Mouse (Mus musculus) left cerebral cortex, adult 2 months (tissue): ENCODE results near the gene Emd. TPM values are rescaled to one million over a fixed set of nuclear protein-coding genes. Genes with fewer than 3 reads are reported as not detected.
"Not testable (repeated sequence)": the region's sequence is repeated elsewhere in the genome, so short reads cannot be mapped to it uniquely, and the experiment has no call there.

Experiments used
- DNase-seq, 2 experiments: peaks; one replicate each; pipeline ENCODE4 v3.0.0; 2021 to 2022; ENCODE audit warnings: low spot score in 2 of 2, mixed read lengths in 1 of 2; ENCODE audit errors: extremely low spot score in 1 of 2
- H3K27ac ChIP-seq: fragments of 200-600 bp; 2 replicates; pipeline ENCODE4 v1.8.1; 2022
- H3K4me3 ChIP-seq: fragments of 200-600 bp; 2 replicates; pipeline ENCODE4 v1.8.1; 2022
- CTCF ChIP-seq: fragments of 200-600 bp; IDR thresholded peaks from 2 replicates; pipeline ENCODE4 v1.8.1; 2022; ENCODE audit warnings: antibody characterized with exemption, mild to moderate bottlenecking, moderate library complexity
- intact Hi-C: fragments of 180-260 bp; cut with DNase I; formaldehyde crosslinking; loops from one replicate; pipeline ENCODE4 v1.15.1; 2025
- long read RNA-seq, 2 experiments: library from polyadenylated mRNA; stranded (forward); transcript quantifications; one replicate each; pipeline ENCODE4 v2.0.0; 2021; ENCODE audit warnings: borderline mapping rate in 2 of 2
- total RNA-seq, 2 experiments: library from RNA; stranded (reverse); gene quantifications; 2 replicates each; pipeline ENCODE4 v1.2.3; 2021

Emd gene
- 10 to 100 TPM; 36.0 to 37.7 TPM for total RNA-seq
- long read RNA-seq, experiment 1, partial matches to known transcripts, result 0 of 2 reads
- long read RNA-seq, experiment 1, other reads (novel, unspliced or antisense), result 2 of 2 reads
- long read RNA-seq, experiment 2, partial matches to known transcripts, result 0 of 3 reads
- long read RNA-seq, experiment 2, other reads (novel, unspliced or antisense), result 2 of 3 reads

DNA sequence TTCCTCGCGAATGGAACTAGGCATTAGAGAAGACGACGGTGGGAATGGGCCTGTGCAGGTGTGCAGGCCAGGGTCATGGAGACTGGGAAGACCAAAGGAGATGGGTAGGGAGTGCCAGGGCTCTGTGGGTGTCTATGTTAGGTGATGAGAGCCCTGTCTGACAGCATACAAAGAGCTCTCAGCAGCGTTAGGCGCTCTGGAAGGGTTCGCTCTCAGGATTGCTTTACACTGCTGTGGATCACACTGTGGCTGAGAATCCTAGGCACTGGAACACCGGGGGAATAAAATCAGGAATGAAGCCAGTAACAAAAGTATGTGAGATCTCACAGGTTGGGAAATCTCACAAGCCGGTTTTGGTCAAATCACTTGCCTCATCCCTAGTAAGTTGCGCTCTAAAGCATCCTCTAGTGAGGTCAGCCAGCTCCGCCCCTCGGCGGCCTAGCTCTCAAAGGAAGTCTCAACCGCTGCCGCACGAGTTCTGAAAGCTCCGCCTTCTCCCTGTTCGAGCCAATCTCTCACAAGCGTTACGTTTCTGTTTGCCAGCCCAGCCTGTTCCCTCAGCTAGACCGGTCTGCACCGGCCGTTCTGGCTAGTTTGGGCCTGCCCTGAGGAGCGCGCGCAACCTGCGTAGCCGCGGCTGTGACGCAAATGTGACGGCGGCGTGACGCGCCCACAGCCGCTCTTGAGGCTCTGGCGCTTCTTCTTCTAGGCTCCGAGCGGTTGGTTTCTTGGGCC, at the start of gene Emd:
Gene Emd, plus strand, starts transcription at position 535 of the 735 bp plus-strand sequence.
- H3K27ac ChIP-seq, result peak within 1 kb of the TSS; percentile 78
- peak; percentile 77 to 83 for DNase-seq
- intact Hi-C loops, result no loop called here
- peak within 1 kb of the TSS; percentile 66 for H3K4me3 ChIP-seq
- no peak for TF ChIP-seq CTCF

DNA sequence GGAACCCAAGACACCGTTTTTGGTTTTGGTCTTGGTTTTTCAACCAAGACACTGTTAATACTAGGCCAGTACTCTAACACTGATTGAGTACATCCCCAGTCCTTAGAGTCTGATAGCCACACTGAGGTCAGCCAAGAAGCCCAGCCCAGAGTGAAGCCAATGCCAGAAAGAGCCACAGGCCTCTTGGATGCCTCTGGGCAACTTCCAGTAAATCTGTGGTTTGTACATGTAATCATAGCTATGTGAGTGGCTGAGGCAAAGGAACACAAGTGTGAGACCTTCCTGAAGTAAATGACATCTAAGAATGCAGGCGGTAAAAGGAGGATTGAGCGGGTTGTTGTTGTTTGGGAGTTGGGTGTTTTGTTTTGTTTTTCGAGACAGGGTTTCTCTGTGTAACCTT, 36.0 kb upstream of the Emd start:
- TF ChIP-seq CTCF, result no peak
- intact Hi-C loops, result loop anchor here (10.0 kb wide), 1 partner anchor 104 kb away; no protein-coding TSS in a partner anchor
- no peak for DNase-seq
- Histone ChIP-seq H3K27ac (no peak overlapping the region), H3K4me3 (no peak overlapping the region)

DNA sequence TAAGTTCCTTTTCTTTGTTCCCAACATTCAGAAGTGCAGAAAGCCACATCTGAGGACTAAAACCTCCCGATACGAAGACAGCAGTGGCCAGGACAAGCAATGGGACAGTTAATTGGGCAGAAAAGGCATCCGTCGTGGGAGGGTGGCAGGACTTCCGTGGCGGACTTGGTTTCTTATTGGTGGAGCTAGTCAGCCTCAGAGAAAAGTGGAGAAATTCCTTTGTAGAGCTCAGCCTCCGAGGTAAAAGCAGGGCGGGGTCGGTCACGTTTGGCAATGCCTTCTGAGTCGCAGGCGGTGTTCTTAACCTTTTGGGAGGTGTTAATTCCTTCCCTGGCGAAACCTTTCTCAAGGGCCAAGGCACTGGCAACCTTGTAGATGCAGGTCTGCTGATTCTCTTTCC, 35.0 kb upstream of the Emd start:
- no peak for DNase-seq
- TF ChIP-seq CTCF, result no peak
- no peak overlapping the region for H3K27ac ChIP-seq
- no peak overlapping the region for H3K4me3 ChIP-seq
- intact Hi-C loops, result loop anchor here (10.0 kb wide), 1 partner anchor 105 kb away; no protein-coding TSS in a partner anchor

DNA sequence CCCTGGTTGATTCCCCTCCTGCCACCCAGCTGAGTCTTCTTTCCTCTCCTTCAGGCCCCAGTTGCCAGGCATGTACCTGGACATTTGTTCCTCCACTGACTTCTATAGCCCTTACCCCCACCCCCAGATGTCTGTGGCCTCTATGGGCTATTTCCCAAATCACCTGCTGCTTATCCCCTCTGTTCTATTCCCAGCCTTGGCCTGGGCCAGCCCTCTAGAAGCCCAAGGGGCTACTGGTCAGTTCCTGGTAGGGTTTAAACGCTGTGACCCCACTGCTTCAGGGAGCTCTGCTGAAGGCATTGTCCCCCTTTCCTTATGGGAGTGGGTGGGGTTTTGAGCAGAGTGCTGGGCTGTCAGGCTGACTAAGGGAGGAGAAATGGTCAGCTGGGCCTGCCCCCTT, 34.4 kb upstream of the Emd start:
- DNase-seq, H3K4me3 ChIP-seq, intact Hi-C loops, H3K27ac ChIP-seq: not testable (repeated sequence)

- H3K4me3 ChIP-seq, result no peak overlapping the region
Observed at GRCm38 (mm10) chrX:74230038-74230437, 24.4 kb upstream of the Emd start.

DNA sequence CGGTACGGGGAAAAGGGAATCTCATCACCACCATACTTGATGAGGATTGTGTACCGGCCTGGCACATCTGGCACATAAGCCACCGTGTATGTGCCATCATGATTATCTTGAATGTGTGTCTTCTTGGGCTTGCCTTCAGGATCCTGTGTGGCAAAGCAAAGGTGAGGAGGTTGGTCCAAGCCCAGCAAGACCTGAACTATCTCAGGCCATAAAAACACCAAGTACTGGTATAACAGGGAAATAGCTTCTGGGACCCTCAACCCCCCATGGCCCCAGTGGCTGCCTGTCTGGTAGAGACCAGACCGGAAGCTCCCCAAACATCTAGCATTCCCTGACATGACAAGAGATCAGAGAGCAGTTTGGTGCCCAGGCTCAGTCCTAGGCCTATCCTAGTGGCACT, 21.3 kb upstream of the Emd start:
- H3K27ac ChIP-seq, result no peak overlapping the region
- no peak for TF ChIP-seq CTCF
- no peak overlapping the region for H3K4me3 ChIP-seq
- DNase-seq, result no peak
- intact Hi-C loops, result no loop called here

More at GRCm38 (mm10) chrX:74230038-74230437, 24.4 kb upstream of the Emd start:
- H3K27ac ChIP-seq, result no peak overlapping the region
- intact Hi-C loops, result no loop called here
- no peak for DNase-seq
- TF ChIP-seq CTCF, result no peak

DNA sequence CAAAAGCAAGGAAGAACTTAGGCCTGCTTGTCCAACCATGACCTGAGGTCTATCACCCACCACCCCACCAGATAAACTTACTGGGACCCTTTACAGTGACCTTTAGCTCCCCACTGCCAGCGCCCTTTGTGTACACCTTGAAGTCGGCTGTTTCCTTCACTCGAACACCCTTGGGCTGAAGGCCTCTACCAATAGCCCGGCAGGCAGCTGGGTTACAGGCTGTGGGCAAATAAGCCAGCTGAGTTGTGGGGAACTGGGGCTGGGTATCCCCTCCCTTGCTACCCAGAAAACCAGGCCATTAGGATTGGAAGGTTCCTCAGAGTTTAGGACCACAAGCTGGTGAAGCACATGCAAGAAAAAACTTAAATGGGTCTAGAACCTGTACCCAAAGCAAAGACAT, 14.2 kb upstream of the Emd start:
- H3K27ac ChIP-seq, result no peak overlapping the region
- TF ChIP-seq CTCF, result no peak
- DNase-seq, result no peak
- H3K4me3 ChIP-seq, result no peak overlapping the region
- intact Hi-C loops, result no loop called here

DNA sequence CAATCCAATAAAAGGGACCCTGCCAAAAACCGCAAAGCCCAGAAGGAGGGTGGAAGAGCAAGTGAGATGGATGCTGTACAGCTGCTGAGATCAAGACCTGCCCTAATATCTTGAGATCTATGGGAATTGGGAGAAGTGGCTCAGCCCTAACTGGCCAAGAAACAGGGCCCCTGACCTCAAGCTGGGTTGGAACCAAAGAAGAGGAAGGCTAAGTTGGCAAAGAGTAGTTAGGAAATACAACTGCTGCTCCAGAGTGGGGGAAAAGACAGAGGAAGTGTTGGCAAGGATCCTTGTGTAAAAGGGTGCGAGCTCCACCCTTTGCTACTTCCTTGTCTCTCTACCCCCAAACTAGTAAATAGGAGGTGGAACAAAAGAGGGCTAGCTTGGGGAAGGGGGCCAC, 11.1 kb upstream of the Emd start:
- Histone ChIP-seq H3K27ac (no peak overlapping the region), H3K4me3 (no peak overlapping the region)
- no peak for DNase-seq
- TF ChIP-seq CTCF, result no peak
- intact Hi-C loops, result no loop called here

- no peak overlapping the region for H3K27ac ChIP-seq
- intact Hi-C loops, result no loop called here
- no peak for DNase-seq
- TF ChIP-seq CTCF, result no peak
- no peak overlapping the region for H3K4me3 ChIP-seq
Observed at GRCm38 (mm10) chrX:74243807-74244206, 10.7 kb upstream of the Emd start.

DNA sequence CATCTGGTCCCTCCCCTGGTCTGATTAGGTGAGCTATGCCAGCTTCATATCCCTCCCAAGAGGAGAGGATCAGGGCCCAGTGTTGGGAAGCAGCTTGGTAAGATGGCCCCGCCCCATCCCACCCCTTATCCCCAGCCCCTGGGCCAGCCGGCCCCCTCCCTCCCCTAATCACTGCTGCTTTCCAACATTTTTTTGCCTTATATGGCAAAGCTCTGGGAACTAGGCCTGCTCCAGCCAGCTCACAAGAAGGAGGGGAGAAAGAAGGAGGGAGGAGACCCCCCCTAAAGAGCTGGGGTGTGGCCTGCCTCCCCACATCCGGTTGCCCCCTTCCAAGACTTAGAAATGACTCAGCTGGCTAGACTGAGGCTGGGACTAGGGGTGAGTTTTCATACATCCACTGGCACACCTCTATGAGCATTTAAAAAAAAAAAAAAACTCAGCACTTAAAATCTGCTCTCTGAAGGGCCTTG, 9.8 kb upstream of the Emd start:
- intact Hi-C loops, result loop anchor here (5.0 kb wide), 3 partner anchors 123 to 222 kb away; partner anchors contain the start of gene Irak1
- peak in 1 of 2 experiments; percentile 11 for DNase-seq
- Histone ChIP-seq H3K27ac (no peak overlapping the region; the same call in 1 of the 2 replicates), H3K4me3 (peak overlapping the region; percentile 63)
- TF ChIP-seq CTCF, result no peak

GRCm38 (mm10) chrX:74245107-74245506, 9.4 kb upstream of the Emd start:
- no peak for TF ChIP-seq CTCF
- Histone ChIP-seq H3K27ac (peak overlapping the region; percentile 82; the same call in 1 of the 2 replicates), H3K4me3 (peak overlapping the region; percentile 63)
- no peak for DNase-seq
- intact Hi-C loops, result loop anchor here (5.0 kb wide), 3 partner anchors 122 to 223 kb away; partner anchors contain the start of gene Irak1

DNA sequence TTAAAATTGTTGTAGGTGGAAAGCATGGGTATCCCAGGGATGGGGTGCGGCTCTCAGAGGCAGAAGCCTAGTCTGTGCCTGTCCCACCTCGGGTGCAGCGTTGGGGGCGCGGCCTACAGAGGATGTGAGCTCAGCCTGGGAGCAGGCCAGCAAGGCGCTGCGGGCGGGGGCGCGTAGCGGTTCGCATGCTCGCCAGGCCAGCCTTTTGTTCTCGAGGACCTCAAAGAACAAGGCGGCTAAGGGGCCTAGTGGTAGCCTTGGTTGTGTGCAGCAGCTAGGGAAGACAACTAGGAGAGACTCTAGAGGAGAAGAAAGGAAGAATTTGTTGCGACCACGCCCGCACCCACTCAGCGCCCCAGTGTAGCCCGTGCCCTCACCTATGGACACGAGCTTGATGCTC, 8.8 kb upstream of the Emd start:
- intact Hi-C loops, result loop anchor here (2.0 to 5.0 kb wide), 5 partner anchors 122 to 279 kb away; partner anchors contain the start of genes Hcfc1 and Irak1
- Histone ChIP-seq H3K4me3 (peak overlapping the region; percentile 63), H3K27ac (peak overlapping the region; percentile 82)
- DNase-seq, result peak; percentile 39 to 57
- no peak for TF ChIP-seq CTCF
